9 mouse cellular contexts compared by ENCODE assay signal in genomic region chr11:114184970-114185882, GRCm38 (mm10).
DNase-seq lines count a peak whose midpoint lies in the region; ATAC-seq and TF ChIP-seq lines count a peak whose summit lies in the region.
"Had no signal": no experiment of that assay in that cellular context is flagged by ENCODE, and none has a peak within 500 bp of the region (broad histone marks: within the 10 kb centered on the region; RNA-seq: fewer than 3 reads in every experiment).

No protein-coding gene starts in this region.

- no peak overlapping the region for H3K4me3 ChIP-seq in forebrain, embryonic 12.5 days (replicated peaks)
- H3K4me3 ChIP-seq in intestine, embryonic 14.5 days (ENCODE audit: low read depth, low read length): no peak overlapping the region
- no peak overlapping the region for H3K4me3 ChIP-seq in gastrocnemius, adult 2 months
- H3K4me3 ChIP-seq: megakaryocyte, embryonic 14.5 days had no signal

- H3K36me3 ChIP-seq in forebrain, embryonic 12.5 days (replicated peaks): no peaks in the 10 kb centered on the region
- H3K36me3 ChIP-seq in intestine, embryonic 14.5 days (ENCODE audit: control insufficient read depth, insufficient read depth, low read length): no peaks in the 10 kb centered on the region

- H3K9me3 ChIP-seq in forebrain, embryonic 12.5 days: peaks cover under 1% of the 10 kb centered on the region; the same call in 1 of the 2 replicates
- peaks cover 2% of the 10 kb centered on the region; the same call in 1 of the 2 replicates for H3K9me3 ChIP-seq in intestine, embryonic 14.5 days (ENCODE audit: control insufficient read depth, low read length)

- WGBS in forebrain, embryonic 12.5 days: 41% methylated on average over 18 of the region's 18 CpGs
- 36% methylated on average over 18 of the region's 18 CpGs for WGBS in intestine, embryonic 14.5 days

- peaks cover 20% of the 10 kb centered on the region for H3K4me1 ChIP-seq in forebrain, embryonic 12.5 days
- H3K4me1 ChIP-seq in intestine, embryonic 14.5 days (replicated peaks; ENCODE audit: control insufficient read depth, insufficient read depth, low read length): no peaks in the 10 kb centered on the region
- H3K4me1 ChIP-seq: megakaryocyte, embryonic 14.5 days had no signal

- H3K27ac ChIP-seq in forebrain, embryonic 12.5 days: no peak overlapping the region
- no peak overlapping the region for H3K27ac ChIP-seq in intestine, embryonic 14.5 days (ENCODE audit: low read depth)
- no peak overlapping the region for H3K27ac ChIP-seq in gastrocnemius, adult 2 months

- no peak overlapping the region for H3K4me2 ChIP-seq in forebrain, embryonic 12.5 days
- H3K4me2 ChIP-seq in intestine, embryonic 14.5 days (ENCODE audit: low read length): no peak overlapping the region

- peak; percentile 68 for ATAC-seq in forebrain, embryonic 12.5 days (ENCODE audit: low FRiP score)
- no peak for ATAC-seq in intestine, embryonic 14.5 days (replicated peaks; ENCODE audit: low FRiP score, low TSS enrichment, low read depth)

- intact Hi-C loops in gastrocnemius, adult 2 months (cut with DNase I): no loop called here

- H3K27me3 ChIP-seq in forebrain, embryonic 12.5 days: 0 out of 2 replicates have a peak, but pooled peaks cover 13% of the 10 kb centered on the region
- H3K27me3 ChIP-seq in intestine, embryonic 14.5 days (replicated peaks; ENCODE audit: control insufficient read depth, insufficient read depth, low read length): no peaks in the 10 kb centered on the region

- peak; percentile 80 to 88 for DNase-seq in adrenal gland, adult (ENCODE audit: inconsistent age in 2 of 2, low spot score in 1 of 2)
- DNase-seq in adrenal gland, postnatal 4 days (ENCODE audit: low spot score in 2 of 2): no peak
- peak; percentile 82 for DNase-seq in R1 (ENCODE audit: low read depth, low spot score)
- peak; percentile 81 for DNase-seq in intestine, embryonic 14.5 days (ENCODE audit: low spot score)
- peak; percentile 19 for DNase-seq in lung, postnatal 14 days
- DNase-seq in retina, postnatal 1 day: peak; percentile 89
- DNase-seq in gastrocnemius, adult 2 months: no peak

- TF ChIP-seq CTCF in gastrocnemius, adult 2 months (IDR thresholded peaks at IDR 0.05): no peak; the same call in 1 of the 2 replicates

- H3K9ac ChIP-seq in forebrain, embryonic 12.5 days: no peak overlapping the region
- no peak overlapping the region for H3K9ac ChIP-seq in intestine, embryonic 14.5 days (ENCODE audit: low read length)

Comparison
In these comparisons a context has a peak if more than half of its experiments do, and no peak if none do; other contexts are left out.
1. DNase-seq: peak in adrenal gland, adult (2 of 2), R1 (single experiment), intestine, embryonic 14.5 days (single experiment), lung, postnatal 14 days (single experiment) and retina, postnatal 1 day (single experiment); none in adrenal gland, postnatal 4 days (0 of 2) and gastrocnemius, adult 2 months (single experiment).